Mouse (Mus musculus): ENCODE measurements around the gene Hydin. TPM values are rescaled to one million over a fixed set of nuclear protein-coding genes. Genes with fewer than 3 reads are reported as not detected.
A peak's percentile ranks its signal among the peaks of the same experiment; 100 is the strongest.

The Hydin gene
- polyA plus RNA-seq, 1 experiment from 2014 or later = 0.31 TPM

DNA sequence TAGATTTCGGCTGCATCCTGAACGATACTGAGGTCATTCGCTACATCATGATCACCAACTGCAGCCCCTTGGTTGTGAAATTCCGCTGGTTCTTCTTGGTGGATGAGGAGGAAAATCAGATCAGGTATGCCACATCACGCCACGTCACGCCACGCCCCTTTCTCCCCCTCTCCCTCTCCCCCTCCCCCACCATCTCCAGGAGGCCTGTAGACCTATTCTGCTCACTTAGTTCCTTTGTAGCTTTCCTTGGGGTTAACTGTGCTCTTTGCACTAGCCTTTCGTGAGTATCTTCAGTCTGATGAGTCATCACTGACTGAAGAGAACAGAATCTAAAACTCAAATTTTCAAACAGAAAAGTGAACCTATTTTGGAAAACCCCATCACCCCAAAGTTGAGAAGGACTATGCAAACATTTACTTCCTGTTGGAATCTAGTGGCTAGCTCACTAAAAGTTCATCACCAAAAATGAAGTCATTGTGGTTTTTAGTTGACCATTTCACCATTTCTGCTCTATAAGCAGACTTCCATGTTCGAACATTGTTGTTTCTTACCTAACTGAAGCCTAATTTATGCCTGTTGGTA lies 195.9 kb downstream of the Hydin start:
- no peaks in the 10 kb centered on the region for H3K9me3 ChIP-seq (replicated peaks)
- ATAC-seq = no peak
- WGBS = 91% methylated on average over 10 of the region's 10 CpGs
- no peaks in the 10 kb centered on the region for H3K36me3 ChIP-seq (ENCODE audit: poor library complexity, severe bottlenecking)
- H3K4me3 ChIP-seq = no peak overlapping the region
- H3K27ac ChIP-seq = no peak overlapping the region
- no peak overlapping the region for H3K4me2 ChIP-seq
- peaks cover 7% of the 10 kb centered on the region for H3K4me1 ChIP-seq
- no peaks in the 10 kb centered on the region for H3K27me3 ChIP-seq
- H3K9ac ChIP-seq = no peak overlapping the region

GRCm38 (mm10) chr8:110463773-110464460 lies 197.1 kb downstream of the Hydin start:
- no peak for ATAC-seq
- Histone ChIP-seq H3K27ac (no peak overlapping the region), H3K27me3 (no peaks in the 10 kb centered on the region), H3K9ac (no peak overlapping the region), H3K36me3 (ENCODE audit: poor library complexity, severe bottlenecking) (no peaks in the 10 kb centered on the region), H3K4me1 (peaks cover 7% of the 10 kb centered on the region), H3K4me3 (no peak overlapping the region), H3K4me2 (no peak overlapping the region), H3K9me3 (replicated peaks) (no peaks in the 10 kb centered on the region)
- 88% methylated on average over 10 of the region's 10 CpGs for WGBS

- 25% methylated on average over 9 of the region's 9 CpGs for WGBS
- H3K4me3 ChIP-seq = no peak overlapping the region
- peaks cover 7% of the 10 kb centered on the region for H3K4me1 ChIP-seq
- H3K9ac ChIP-seq = no peak overlapping the region
- H3K27ac ChIP-seq = no peak overlapping the region
- no peak overlapping the region for H3K4me2 ChIP-seq
- H3K27me3 ChIP-seq = no peaks in the 10 kb centered on the region
- ATAC-seq = 0 out of 2 replicates have a peak, but pooled peaks have one; percentile 27
- H3K36me3 ChIP-seq (ENCODE audit: poor library complexity, severe bottlenecking) = no peaks in the 10 kb centered on the region
- no peaks in the 10 kb centered on the region for H3K9me3 ChIP-seq (replicated peaks)
These were observed 198.8 kb downstream of the Hydin start for GRCm38 (mm10) chr8:110465606-110466005.

DNA sequence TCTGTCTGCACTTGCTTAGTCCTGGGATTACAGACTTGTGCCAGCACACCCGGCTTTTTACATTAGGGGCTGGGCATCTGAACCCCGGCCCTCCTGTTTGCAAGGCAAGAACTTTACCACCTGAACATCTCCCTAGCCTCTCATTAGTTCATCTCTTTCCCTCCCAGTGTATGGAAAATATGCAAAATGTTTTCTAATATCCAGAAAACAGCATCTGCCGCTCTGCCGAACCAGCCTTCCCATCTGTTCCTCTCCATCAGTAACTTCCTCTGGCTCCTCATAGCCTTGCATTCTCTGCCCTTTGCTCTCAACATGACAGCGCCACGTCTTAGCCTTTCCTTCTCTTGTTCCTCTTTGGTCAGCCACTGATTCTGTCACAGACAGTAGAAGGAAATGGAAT lies 210.5 kb downstream of the Hydin start:
- H3K4me2 ChIP-seq = no peak overlapping the region
- no peak overlapping the region for H3K4me3 ChIP-seq
- H3K36me3 ChIP-seq (ENCODE audit: poor library complexity, severe bottlenecking) = no peaks in the 10 kb centered on the region
- peaks cover 6% of the 10 kb centered on the region for H3K4me1 ChIP-seq
- WGBS = 83% methylated on average over 6 of the region's 6 CpGs
- H3K27ac ChIP-seq = no peak overlapping the region
- no peaks in the 10 kb centered on the region for H3K27me3 ChIP-seq
- ATAC-seq = no peak
- H3K9me3 ChIP-seq (replicated peaks) = no peaks in the 10 kb centered on the region
- H3K9ac ChIP-seq = no peak overlapping the region

DNA sequence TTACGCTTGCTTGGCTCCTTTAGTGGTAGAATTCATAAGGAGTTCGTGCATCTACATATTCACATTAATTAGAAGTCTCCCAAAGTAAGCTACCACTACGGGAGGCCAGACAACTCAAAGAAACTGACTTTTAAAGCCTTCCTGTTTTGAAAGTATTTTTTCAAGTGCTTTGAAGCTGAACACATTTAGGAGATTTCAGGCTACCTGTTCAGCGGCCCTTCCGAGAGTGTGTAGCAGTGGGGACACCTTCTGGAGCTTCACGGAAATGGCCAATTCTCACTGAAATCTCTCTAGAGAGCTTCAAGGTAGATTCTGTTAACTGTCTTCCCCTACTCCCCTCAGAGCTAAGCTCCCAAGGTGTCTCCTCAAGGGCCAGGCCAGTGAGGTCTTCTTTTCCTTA lies 211.8 kb downstream of the Hydin start:
- Histone ChIP-seq H3K4me1 (peaks cover 13% of the 10 kb centered on the region), H3K9ac (no peak overlapping the region), H3K4me2 (no peak overlapping the region), H3K27ac (no peak overlapping the region), H3K27me3 (no peaks in the 10 kb centered on the region), H3K36me3 (ENCODE audit: poor library complexity, severe bottlenecking) (no peaks in the 10 kb centered on the region), H3K4me3 (no peak overlapping the region), H3K9me3 (replicated peaks) (no peaks in the 10 kb centered on the region)
- WGBS = 20% methylated on average over 6 of the region's 6 CpGs
- ATAC-seq = no peak

- H3K4me2 ChIP-seq = no peak overlapping the region
- 70% methylated on average over 12 of the region's 12 CpGs for WGBS
- no peak overlapping the region for H3K4me3 ChIP-seq
- peaks cover 13% of the 10 kb centered on the region for H3K4me1 ChIP-seq
- no peaks in the 10 kb centered on the region for H3K27me3 ChIP-seq
- no peaks in the 10 kb centered on the region for H3K9me3 ChIP-seq (replicated peaks)
- H3K27ac ChIP-seq = no peak overlapping the region
- no peak for ATAC-seq
- H3K36me3 ChIP-seq (ENCODE audit: poor library complexity, severe bottlenecking) = no peaks in the 10 kb centered on the region
- no peak overlapping the region for H3K9ac ChIP-seq
These were observed 212.6 kb downstream of the Hydin start for GRCm38 (mm10) chr8:110479401-110479800.

DNA sequence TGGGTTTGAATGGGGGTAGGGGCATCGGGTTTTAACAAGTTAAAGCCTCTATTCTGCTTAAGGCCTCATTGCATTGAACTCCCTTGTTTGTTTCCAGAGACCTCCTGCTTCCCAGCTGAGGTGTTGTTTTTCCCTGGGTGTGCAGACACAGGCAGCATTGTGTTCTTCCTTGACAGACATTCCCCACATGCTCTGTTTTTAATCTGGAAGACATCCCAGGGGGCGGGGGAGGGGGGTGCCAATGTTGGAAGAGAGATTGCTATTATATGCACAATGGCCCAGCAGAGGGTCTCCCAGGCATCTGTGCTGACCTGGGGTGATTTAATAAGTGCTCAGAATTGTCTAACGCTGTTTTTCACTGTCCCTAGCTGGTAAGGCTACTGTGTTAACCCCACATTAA lies 215.5 kb downstream of the Hydin start:
- Histone ChIP-seq H3K36me3 (ENCODE audit: poor library complexity, severe bottlenecking) (no peaks in the 10 kb centered on the region), H3K4me1 (peaks cover 13% of the 10 kb centered on the region), H3K4me3 (no peak overlapping the region), H3K9me3 (replicated peaks) (no peaks in the 10 kb centered on the region), H3K4me2 (no peak overlapping the region), H3K27ac (no peak overlapping the region), H3K27me3 (no peaks in the 10 kb centered on the region), H3K9ac (no peak overlapping the region)
- WGBS = 3% methylated on average over 3 of the region's 3 CpGs
- no peak for ATAC-seq

- H3K36me3 ChIP-seq (ENCODE audit: poor library complexity, severe bottlenecking) = no peaks in the 10 kb centered on the region
- no peak overlapping the region for H3K4me2 ChIP-seq
- no peaks in the 10 kb centered on the region for H3K9me3 ChIP-seq (replicated peaks)
- peaks cover 13% of the 10 kb centered on the region for H3K4me1 ChIP-seq
- no peak overlapping the region for H3K4me3 ChIP-seq
- no peaks in the 10 kb centered on the region for H3K27me3 ChIP-seq
- 95% methylated on average over 13 of the region's 13 CpGs for WGBS
- H3K9ac ChIP-seq = no peak overlapping the region
- ATAC-seq = no peak
- no peak overlapping the region for H3K27ac ChIP-seq
These were observed 218.5 kb downstream of the Hydin start for GRCm38 (mm10) chr8:110485234-110485633.

DNA sequence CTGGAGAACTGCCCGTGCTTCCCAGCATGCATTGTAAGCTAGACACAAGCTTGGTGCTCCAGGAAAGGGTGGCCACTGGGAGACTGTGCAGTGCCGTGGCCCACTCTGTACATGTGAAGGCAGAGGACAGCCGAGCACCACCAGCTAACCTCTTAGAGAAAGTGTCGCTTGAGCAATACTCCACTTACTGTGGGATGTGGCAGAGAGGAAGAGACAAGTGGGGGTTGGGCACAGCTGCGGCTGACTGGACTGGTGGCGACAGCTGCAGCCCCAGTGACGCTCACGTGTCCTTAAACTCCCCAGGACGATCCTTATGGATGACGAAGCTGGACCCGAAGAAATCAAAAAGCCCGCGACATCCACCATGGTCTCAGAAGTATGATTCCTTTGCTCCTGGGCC lies 219.2 kb downstream of the Hydin start:
- no peak for ATAC-seq
- Histone ChIP-seq H3K9ac (no peak overlapping the region), H3K36me3 (ENCODE audit: poor library complexity, severe bottlenecking) (no peaks in the 10 kb centered on the region), H3K4me2 (no peak overlapping the region), H3K9me3 (replicated peaks) (no peaks in the 10 kb centered on the region), H3K27me3 (no peaks in the 10 kb centered on the region), H3K4me1 (peaks cover 13% of the 10 kb centered on the region), H3K27ac (no peak overlapping the region), H3K4me3 (no peak overlapping the region)
- WGBS = 84% methylated on average over 13 of the region's 13 CpGs

DNA sequence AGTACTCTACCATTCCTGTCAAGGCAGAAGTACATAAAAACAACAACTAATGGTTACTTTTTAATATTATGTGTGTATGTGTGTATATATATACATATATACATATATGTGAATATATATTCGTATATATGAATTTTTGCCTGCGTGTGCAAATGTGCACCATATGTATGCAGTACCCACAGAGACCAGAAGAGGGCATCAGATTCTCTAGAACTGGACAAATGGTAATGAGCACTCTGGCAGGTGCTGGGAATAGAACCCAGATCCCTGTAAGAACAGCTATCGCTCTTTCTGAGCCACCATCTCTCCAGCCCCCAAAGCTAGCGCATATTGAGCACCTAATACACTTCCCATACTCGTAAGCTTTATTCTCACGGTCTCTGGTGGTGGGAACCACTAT lies 220.9 kb downstream of the Hydin start:
- Histone ChIP-seq H3K9me3 (replicated peaks) (no peaks in the 10 kb centered on the region), H3K4me1 (peaks cover 3% of the 10 kb centered on the region), H3K4me2 (no peak overlapping the region), H3K4me3 (no peak overlapping the region), H3K27ac (no peak overlapping the region), H3K36me3 (ENCODE audit: poor library complexity, severe bottlenecking) (no peaks in the 10 kb centered on the region), H3K9ac (no peak overlapping the region), H3K27me3 (no peaks in the 10 kb centered on the region)
- WGBS = 96% methylated on average over 6 of the region's 6 CpGs
- ATAC-seq = no peak

- Histone ChIP-seq H3K36me3 (ENCODE audit: poor library complexity, severe bottlenecking) (no peaks in the 10 kb centered on the region), H3K4me2 (no peak overlapping the region), H3K9me3 (replicated peaks) (no peaks in the 10 kb centered on the region), H3K27ac (no peak overlapping the region), H3K27me3 (no peaks in the 10 kb centered on the region), H3K4me3 (no peak overlapping the region), H3K9ac (no peak overlapping the region), H3K4me1 (no peaks in the 10 kb centered on the region)
- WGBS = 81% methylated on average over 4 of the region's 4 CpGs
- no peak for ATAC-seq
These were observed 222.6 kb downstream of the Hydin start for GRCm38 (mm10) chr8:110489344-110489743.

DNA sequence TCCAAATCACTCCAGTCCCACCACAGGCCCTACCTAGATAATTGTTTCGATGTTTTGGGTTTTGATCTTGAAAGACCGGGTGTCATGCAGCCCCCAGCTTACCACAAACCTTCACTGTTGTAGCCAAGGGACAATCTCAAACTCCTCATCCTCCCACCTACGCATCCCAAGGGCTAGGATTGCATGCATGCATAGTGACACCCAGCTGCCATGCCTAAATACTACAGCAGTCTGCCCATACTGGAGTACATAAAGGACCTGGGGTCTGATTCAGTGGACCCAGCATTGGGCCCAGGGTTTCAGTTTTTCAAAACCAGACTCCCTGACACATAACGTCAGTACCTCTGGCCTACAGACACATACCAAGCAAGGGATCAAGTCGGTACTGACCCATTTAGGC lies 224.3 kb downstream of the Hydin start:
- WGBS = 86% methylated on average over 5 of the region's 5 CpGs
- Histone ChIP-seq H3K27ac (no peak overlapping the region), H3K36me3 (ENCODE audit: poor library complexity, severe bottlenecking) (no peaks in the 10 kb centered on the region), H3K27me3 (no peaks in the 10 kb centered on the region), H3K4me1 (no peaks in the 10 kb centered on the region), H3K4me2 (no peak overlapping the region), H3K9me3 (replicated peaks) (no peaks in the 10 kb centered on the region), H3K9ac (no peak overlapping the region), H3K4me3 (no peak overlapping the region)
- no peak for ATAC-seq

- Histone ChIP-seq H3K9ac (no peak overlapping the region), H3K4me3 (no peak overlapping the region), H3K4me1 (no peaks in the 10 kb centered on the region), H3K36me3 (ENCODE audit: poor library complexity, severe bottlenecking) (no peaks in the 10 kb centered on the region), H3K27ac (no peak overlapping the region), H3K4me2 (no peak overlapping the region), H3K9me3 (replicated peaks) (no peaks in the 10 kb centered on the region), H3K27me3 (no peaks in the 10 kb centered on the region)
- ATAC-seq = no peak
- 89% methylated on average over 9 of the region's 9 CpGs for WGBS
These were observed 229.5 kb downstream of the Hydin start for GRCm38 (mm10) chr8:110496286-110496685.

Data from forebrain, embryonic 13.5 days (tissue).